Comparison of ENCODE assay signal across 8 mouse cellular contexts in genomic region chr17:71002744-71003094, GRCm38 (mm10). TPM values are rescaled to one million over a fixed set of nuclear protein-coding genes. Genes with fewer than 3 reads are reported as not detected.
DNase-seq lines count a peak whose midpoint lies in the region; ATAC-seq and TF ChIP-seq lines count a peak whose summit lies in the region.

Gene Myl12a, minus strand, starts transcription at chr17:71002878.

- peak within 1 kb of the TSS; percentile 54 for H3K4me2 ChIP-seq in kidney, postnatal 0 days (ENCODE audit: low read length)
- peak within 1 kb of the TSS; percentile 60 for H3K4me2 ChIP-seq in midbrain, embryonic 12.5 days (replicated peaks)

- no peak for DNase-seq in kidney, postnatal 0 days (ENCODE audit: low spot score)
- DNase-seq in kidney, postnatal 14 days = no peak
- no peak for DNase-seq in gastrocnemius, postnatal 4 days (ENCODE audit: low spot score in 2 of 2)
- DNase-seq in large intestine, adult 2 months (ENCODE audit: low read depth, low spot score) = no peak
- no peak for DNase-seq in cerebellum, adult 8-10 months
- no peak for DNase-seq in embryo, embryonic 10.5 days (ENCODE audit: low spot score)

- ATAC-seq in kidney, postnatal 0 days (replicated peaks; ENCODE audit: low FRiP score, low read depth) = peak; percentile 38
- peak; percentile 57; the same call in 1 of the 2 replicates for ATAC-seq in midbrain, embryonic 12.5 days (ENCODE audit: low FRiP score, low read depth)

- H3K27me3 ChIP-seq in kidney, postnatal 0 days (ENCODE audit: insufficient read depth, low read length) = no peaks in the 10 kb centered on the region
- H3K27me3 ChIP-seq in midbrain, embryonic 12.5 days = no peaks in the 10 kb centered on the region

- H3K4me3 ChIP-seq in kidney, postnatal 0 days (replicated peaks; ENCODE audit: low read depth, low read length) = peak within 1 kb of the TSS; percentile 89
- peak within 1 kb of the TSS; percentile 80 for H3K4me3 ChIP-seq in bone marrow, adult 2 months (replicated peaks; ENCODE audit: control insufficient read depth, low read depth, low read length)
- H3K4me3 ChIP-seq in midbrain, embryonic 12.5 days = peak within 1 kb of the TSS; percentile 86

- no peaks in the 10 kb centered on the region for H3K9me3 ChIP-seq in kidney, postnatal 0 days (replicated peaks; ENCODE audit: low read length)
- H3K9me3 ChIP-seq in midbrain, embryonic 12.5 days = no peaks in the 10 kb centered on the region

- WGBS in kidney, postnatal 0 days = 3% methylated on average over 14 of the region's 14 CpGs
- WGBS in bone marrow, adult 2 months = 15% methylated on average over 14 of the region's 14 CpGs
- WGBS in large intestine, adult 2 months = 2% methylated on average over 14 of the region's 14 CpGs
- 11% methylated on average over 14 of the region's 14 CpGs for whole genome bisulfite sequencing in midbrain, embryonic 12.5 days

- H3K4me1 ChIP-seq in kidney, postnatal 0 days (replicated peaks; ENCODE audit: insufficient read depth, low read length) = peaks cover 24% of the 10 kb centered on the region; the same call in 1 of the 2 replicates
- H3K4me1 ChIP-seq in bone marrow, adult 2 months (ENCODE audit: control insufficient read depth, insufficient read depth, low read length) = peaks cover 3% of the 10 kb centered on the region; the same call in 1 of the 2 replicates
- peaks cover 28% of the 10 kb centered on the region for H3K4me1 ChIP-seq in midbrain, embryonic 12.5 days

- H3K27ac ChIP-seq in kidney, postnatal 0 days = peak within 1 kb of the TSS; percentile 100
- peak within 1 kb of the TSS; percentile 98 for H3K27ac ChIP-seq in bone marrow, adult 2 months (ENCODE audit: control insufficient read depth, insufficient read depth, low read depth, low read length, poor library complexity)
- H3K27ac ChIP-seq in midbrain, embryonic 12.5 days (replicated peaks) = peak within 1 kb of the TSS; percentile 93

- no peak for TF ChIP-seq CTCF in kidney, postnatal 0 days (IDR thresholded peaks at IDR 0.05; ENCODE audit: low read depth)
- TF ChIP-seq CTCF in bone marrow, adult 2 months (IDR thresholded peaks at IDR 0.05; ENCODE audit: control insufficient read depth, insufficient read depth, low read length) = no peak

- H3K36me3 ChIP-seq in kidney, postnatal 0 days (ENCODE audit: insufficient read depth, low read length) = no peaks in the 10 kb centered on the region
- no peaks in the 10 kb centered on the region for H3K36me3 ChIP-seq in midbrain, embryonic 12.5 days

- TF ChIP-seq POLR2A in bone marrow, adult 2 months (IDR thresholded peaks at IDR 0.05; ENCODE audit: borderline replicate concordance, control insufficient read depth, low read depth, low read length) = no peak

- peak within 1 kb of the TSS; percentile 97 for H3K9ac ChIP-seq in kidney, postnatal 0 days (ENCODE audit: low read depth, low read length)
- H3K9ac ChIP-seq in midbrain, embryonic 12.5 days (replicated peaks) = peak within 1 kb of the TSS; percentile 84

RNA-seq across cellular contexts. Expression of gene Myl12a, which starts in this region (rescaled TPM):
- polyA plus RNA-seq in kidney, postnatal 0 days (2015; fragmentation: Nextera tagmentation; extraction: Ambion mirVana) = 852 and 897 TPM in 2 replicates
- 53.9 and 119 TPM in 2 replicates for polyA plus RNA-seq in bone marrow, adult 2 months (2011; ENCODE audit: insufficient read depth, insufficient read length, low replicate concordance, missing spikeins)
- total RNA-seq in gastrocnemius, postnatal 4 days (2021) = 100 to 1,000 TPM; 712 to 757 TPM
- polyA plus RNA-seq in large intestine, adult 2 months (2012; rRNA removed) = 126 and 152 TPM in 2 replicates
- 275 and 332 TPM in 2 replicates for polyA plus RNA-seq in midbrain, embryonic 12.5 days (2016; fragmentation: Nextera tagmentation; extraction: Ambion mirVana)
